Mouse (Mus musculus) gastrocnemius, adult 18-20 months (tissue): Measurements from ENCODE around the gene Brsk2. TPM values are rescaled to one million over a fixed set of nuclear protein-coding genes. Genes with fewer than 3 reads are reported as not detected.

ENCODE experiments used
- DNase-seq: peaks from one replicate; pipeline ENCODE4 v3.0.0; 2021; ENCODE audit warnings: low spot score
- total RNA-seq, 2 experiments: library from RNA; stranded (reverse); gene quantifications; 2 replicates each; pipeline ENCODE4 v1.2.3; 2021

The Brsk2 gene
- total RNA-seq, 2 experiments from 2014 or later, result 0.09 to 0.19 TPM

GRCm38 (mm10) chr7:141955565-141956173 lies 6.1 kb downstream of the Brsk2 start:
- DNase-seq, result no peak

GRCm38 (mm10) chr7:141956174-141956566 lies 6.6 kb downstream of the Brsk2 start:
- no peak for DNase-seq

- no peak for DNase-seq
Observed at GRCm38 (mm10) chr7:141957524-141958051, 8.0 kb downstream of the Brsk2 start.

GRCm38 (mm10) chr7:141958211-141958610 lies 8.7 kb downstream of the Brsk2 start:
- no peak for DNase-seq

- DNase-seq, result no peak
Observed at GRCm38 (mm10) chr7:141959133-141959532, 9.6 kb downstream of the Brsk2 start.

- DNase-seq, result no peak
Observed at GRCm38 (mm10) chr7:141960926-141961325, 11.4 kb downstream of the Brsk2 start.

- DNase-seq, result no peak
Observed at GRCm38 (mm10) chr7:141961491-141961890, 11.9 kb downstream of the Brsk2 start.

- DNase-seq, result no peak
Observed at GRCm38 (mm10) chr7:141962521-141962920, 13.0 kb downstream of the Brsk2 start.

GRCm38 (mm10) chr7:141966281-141966680 lies 16.7 kb downstream of the Brsk2 start:
- no peak for DNase-seq

- DNase-seq, result no peak
Observed at GRCm38 (mm10) chr7:141972831-141973619, 23.5 kb downstream of the Brsk2 start.

GRCm38 (mm10) chr7:141978003-141978402 lies 28.5 kb downstream of the Brsk2 start:
- no peak for DNase-seq

GRCm38 (mm10) chr7:141979247-141979646 lies 29.7 kb downstream of the Brsk2 start:
- DNase-seq, result no peak

GRCm38 (mm10) chr7:141981237-141981636 lies 31.7 kb downstream of the Brsk2 start:
- no peak for DNase-seq

- no peak for DNase-seq
Observed at GRCm38 (mm10) chr7:141988314-141988806, 38.8 kb downstream of the Brsk2 start.

- no peak for DNase-seq
Observed at GRCm38 (mm10) chr7:141991183-141991582, 41.6 kb downstream of the Brsk2 start.

GRCm38 (mm10) chr7:141994121-141994520 lies 44.6 kb downstream of the Brsk2 start:
- DNase-seq, result no peak

- no peak for DNase-seq
Observed at GRCm38 (mm10) chr7:142000661-142001060, 51.1 kb downstream of the Brsk2 start.

- DNase-seq, result no peak
Observed at GRCm38 (mm10) chr7:142001597-142002340, 52.2 kb downstream of the Brsk2 start.

GRCm38 (mm10) chr7:142016562-142016961 lies 67.0 kb downstream of the Brsk2 start:
- DNase-seq, result peak; percentile 54

- no peak for DNase-seq
Observed at GRCm38 (mm10) chr7:142019699-142020098, 70.1 kb downstream of the Brsk2 start.

- no peak for DNase-seq
Observed at GRCm38 (mm10) chr7:142020827-142021226, 71.3 kb downstream of the Brsk2 start.

GRCm38 (mm10) chr7:142025196-142025595 lies 75.6 kb downstream of the Brsk2 start:
- no peak for DNase-seq
